Mouse (Mus musculus) heart, embryonic 11.5 days (tissue): Measurements from ENCODE around the gene Plk1. TPM values are rescaled to one million over a fixed set of nuclear protein-coding genes. Genes with fewer than 3 reads are reported as not detected.
A peak's percentile ranks its signal among the peaks of the same experiment; 100 is the strongest.

ENCODE experiments used
- ATAC-seq: fragments of 200-750 bp; cut with Nextera tagmentation; replicated peaks from 2 replicates; pipeline ENCODE4 v1.8.0; 2017; ENCODE audit warnings: moderate library complexity; ENCODE audit not compliant: insufficient number of reproducible peaks, low FRiP score, low TSS enrichment
- H3K27ac ChIP-seq: fragments of 300-500 bp; sonication (generic); 2 replicates; pipeline ENCODE4 v1.5.1; 2014; ENCODE audit warnings: mild to moderate bottlenecking, low read depth, low read length
- H3K27me3 ChIP-seq: fragments of 300-500 bp; sonication (generic); 2 replicates; pipeline ENCODE4 v1.6.1; 2014; ENCODE audit warnings: mild to moderate bottlenecking, low read length, mixed read lengths; ENCODE audit not compliant: control insufficient read depth, insufficient read depth
- H3K36me3 ChIP-seq: fragments of 300-500 bp; sonication (generic); 2 replicates; pipeline ENCODE4 v1.6.1; 2014; ENCODE audit warnings: mild to moderate bottlenecking, low read length, moderate library complexity, mixed read lengths; ENCODE audit not compliant: control insufficient read depth, insufficient read depth
- H3K4me1 ChIP-seq: fragments of 300-500 bp; sonication (generic); 2 replicates; pipeline ENCODE4 v1.6.1; 2014; ENCODE audit warnings: low read length; ENCODE audit not compliant: control insufficient read depth, insufficient read depth
- H3K4me2 ChIP-seq: fragments of 300-500 bp; sonication (generic); 2 replicates; pipeline ENCODE4 v1.6.1; 2014; ENCODE audit warnings: mild to moderate bottlenecking, moderate library complexity
- H3K4me3 ChIP-seq: fragments of 300-500 bp; sonication (generic); 2 replicates; pipeline ENCODE4 v1.5.1; 2014; ENCODE audit warnings: low read depth, low read length
- H3K9ac ChIP-seq: fragments of 300-500 bp; sonication (generic); 2 replicates; pipeline ENCODE4 v1.6.1; 2014; ENCODE audit warnings: mild to moderate bottlenecking, low read depth, low read length, moderate library complexity
- H3K9me3 ChIP-seq: fragments of 300-500 bp; sonication (generic); replicated peaks from 2 replicates; pipeline ENCODE4 v1.6.1; 2016; ENCODE audit warnings: low read length; ENCODE audit not compliant: control insufficient read depth
- WGBS: fragments of 180-500 bp; shearing (Covaris S2); extraction: QIAGEN DNeasy Blood & Tissue Kit; methylation state at CpG from one replicate; pipeline ENCODE4 v1.1.7; 2014; ENCODE audit not compliant: insufficient replicate concordance; 5-methylcytosine and 5-hydroxymethylcytosine counted together
- polyA plus RNA-seq: library from polyadenylated mRNA; unstranded; fragments of >200 nt; fragmentation: Nextera tagmentation; extraction: Ambion mirVana; gene quantifications from 2 replicates; pipeline ENCODE4 v1.2.1, GENCODE M21; 2014

Gene Plk1
- polyA plus RNA-seq, 1 experiment from 2014 or later = 81.2 TPM

- Histone ChIP-seq H3K4me1 (0 out of 2 replicates have a peak, but pooled peaks cover 3% of the 10 kb centered on the region), H3K4me2 (no peak overlapping the region), H3K4me3 (no peak overlapping the region), H3K27me3 (no peaks in the 10 kb centered on the region), H3K9ac (no peak overlapping the region), H3K9me3 (no peaks in the 10 kb centered on the region), H3K27ac (no peak overlapping the region), H3K36me3 (peaks cover 16% of the 10 kb centered on the region)
- ATAC-seq = no peak
Observed at GRCm38 (mm10) chr7:122137071-122137470, 22.2 kb upstream of the Plk1 start.

- H3K4me1 ChIP-seq = 0 out of 2 replicates have a peak, but pooled peaks cover 3% of the 10 kb centered on the region
- no peak overlapping the region for H3K27ac ChIP-seq
- H3K4me3 ChIP-seq = no peak overlapping the region
- no peak for ATAC-seq
- peaks cover 20% of the 10 kb centered on the region for H3K36me3 ChIP-seq
- H3K9ac ChIP-seq = no peak overlapping the region
- 92% methylated on average over 5 of the region's 5 CpGs for WGBS
- H3K9me3 ChIP-seq = no peaks in the 10 kb centered on the region
- H3K27me3 ChIP-seq = no peaks in the 10 kb centered on the region
- H3K4me2 ChIP-seq = no peak overlapping the region
Observed at GRCm38 (mm10) chr7:122138190-122138589, 21.0 kb upstream of the Plk1 start.

GRCm38 (mm10) chr7:122140991-122141390 is 18.2 kb upstream of the Plk1 start:
- no peak for ATAC-seq
- Histone ChIP-seq H3K27ac (no peak overlapping the region), H3K9ac (no peak overlapping the region), H3K4me3 (no peak overlapping the region), H3K27me3 (no peaks in the 10 kb centered on the region), H3K4me2 (no peak overlapping the region), H3K9me3 (no peaks in the 10 kb centered on the region), H3K4me1 (no peaks in the 10 kb centered on the region), H3K36me3 (peaks cover 29% of the 10 kb centered on the region)

- 84% methylated on average over 4 of the region's 4 CpGs for WGBS
- H3K27ac ChIP-seq = no peak overlapping the region
Observed at GRCm38 (mm10) chr7:122152473-122152872, 6.8 kb upstream of the Plk1 start.

GRCm38 (mm10) chr7:122158488-122158887 is 751 bp upstream of the Plk1 start:
- Histone ChIP-seq H3K4me3 (peak overlapping the region; percentile 68), H3K27ac (peak overlapping the region; percentile 81), H3K9ac (peak overlapping the region; percentile 81), H3K36me3 (peaks cover 17% of the 10 kb centered on the region), H3K4me1 (peaks cover 21% of the 10 kb centered on the region), H3K4me2 (peak overlapping the region; percentile 86), H3K9me3 (no peaks in the 10 kb centered on the region), H3K27me3 (no peaks in the 10 kb centered on the region)
- 4% methylated on average over 13 of the region's 13 CpGs for WGBS
- 0 out of 2 replicates have a peak, but pooled peaks have one; percentile 5 for ATAC-seq

More at GRCm38 (mm10) chr7:122152473-122152872, 6.8 kb upstream of the Plk1 start:
- Histone ChIP-seq H3K27me3 (no peaks in the 10 kb centered on the region), H3K4me2 (no peak overlapping the region), H3K4me3 (no peak overlapping the region), H3K36me3 (peaks cover 19% of the 10 kb centered on the region), H3K9me3 (no peaks in the 10 kb centered on the region), H3K9ac (no peak overlapping the region), H3K4me1 (0 out of 2 replicates have a peak, but pooled peaks cover under 1% of the 10 kb centered on the region)
- ATAC-seq = no peak

- Histone ChIP-seq H3K4me2 (peak overlapping the region; percentile 86), H3K9me3 (no peaks in the 10 kb centered on the region)
Observed at GRCm38 (mm10) chr7:122160037-122160436, 798 bp downstream of the Plk1 start.

GRCm38 (mm10) chr7:122163766-122164165 is 4.5 kb downstream of the Plk1 start:
- no peaks in the 10 kb centered on the region for H3K9me3 ChIP-seq
- H3K4me2 ChIP-seq = no peak overlapping the region
- no peaks in the 10 kb centered on the region for H3K27me3 ChIP-seq
- H3K4me3 ChIP-seq = no peak overlapping the region
- peaks cover 14% of the 10 kb centered on the region for H3K4me1 ChIP-seq
- H3K27ac ChIP-seq = no peak overlapping the region
- peaks cover 51% of the 10 kb centered on the region for H3K36me3 ChIP-seq
- WGBS = 94% methylated on average over 7 of the region's 8 CpGs
- no peak for ATAC-seq
- no peak overlapping the region for H3K9ac ChIP-seq

More at GRCm38 (mm10) chr7:122160037-122160436, 798 bp downstream of the Plk1 start:
- Histone ChIP-seq H3K4me3 (peak overlapping the region; percentile 68), H3K27ac (peak overlapping the region; percentile 42), H3K27me3 (no peaks in the 10 kb centered on the region), H3K4me1 (peaks cover 21% of the 10 kb centered on the region), H3K36me3 (peaks cover 23% of the 10 kb centered on the region), H3K9ac (peak overlapping the region; percentile 81)
- no peak for ATAC-seq
- 2% methylated on average over 12 of the region's 12 CpGs for WGBS

GRCm38 (mm10) chr7:122167203-122167602 is 8.0 kb downstream of the Plk1 start:
- Histone ChIP-seq H3K27me3 (no peaks in the 10 kb centered on the region), H3K4me2 (no peak overlapping the region), H3K4me3 (no peak overlapping the region), H3K9ac (no peak overlapping the region), H3K27ac (no peak overlapping the region), H3K9me3 (no peaks in the 10 kb centered on the region), H3K36me3 (peaks cover 59% of the 10 kb centered on the region), H3K4me1 (no peaks in the 10 kb centered on the region)
- no peak for ATAC-seq
- WGBS = 91% methylated on average over 7 of the region's 7 CpGs

- no peaks in the 10 kb centered on the region for H3K9me3 ChIP-seq
- H3K36me3 ChIP-seq = peaks cover 40% of the 10 kb centered on the region
- no peak overlapping the region for H3K4me3 ChIP-seq
- 84% methylated on average over 6 of the region's 6 CpGs for WGBS
- no peak overlapping the region for H3K4me2 ChIP-seq
- no peak for ATAC-seq
- no peaks in the 10 kb centered on the region for H3K27me3 ChIP-seq
- no peak overlapping the region for H3K9ac ChIP-seq
- H3K4me1 ChIP-seq = no peaks in the 10 kb centered on the region
- H3K27ac ChIP-seq = no peak overlapping the region
Observed at GRCm38 (mm10) chr7:122170705-122171104, 11.5 kb downstream of the Plk1 start.
